ENCODE assay signal across 7 mouse cellular contexts in the genomic region with DNA sequence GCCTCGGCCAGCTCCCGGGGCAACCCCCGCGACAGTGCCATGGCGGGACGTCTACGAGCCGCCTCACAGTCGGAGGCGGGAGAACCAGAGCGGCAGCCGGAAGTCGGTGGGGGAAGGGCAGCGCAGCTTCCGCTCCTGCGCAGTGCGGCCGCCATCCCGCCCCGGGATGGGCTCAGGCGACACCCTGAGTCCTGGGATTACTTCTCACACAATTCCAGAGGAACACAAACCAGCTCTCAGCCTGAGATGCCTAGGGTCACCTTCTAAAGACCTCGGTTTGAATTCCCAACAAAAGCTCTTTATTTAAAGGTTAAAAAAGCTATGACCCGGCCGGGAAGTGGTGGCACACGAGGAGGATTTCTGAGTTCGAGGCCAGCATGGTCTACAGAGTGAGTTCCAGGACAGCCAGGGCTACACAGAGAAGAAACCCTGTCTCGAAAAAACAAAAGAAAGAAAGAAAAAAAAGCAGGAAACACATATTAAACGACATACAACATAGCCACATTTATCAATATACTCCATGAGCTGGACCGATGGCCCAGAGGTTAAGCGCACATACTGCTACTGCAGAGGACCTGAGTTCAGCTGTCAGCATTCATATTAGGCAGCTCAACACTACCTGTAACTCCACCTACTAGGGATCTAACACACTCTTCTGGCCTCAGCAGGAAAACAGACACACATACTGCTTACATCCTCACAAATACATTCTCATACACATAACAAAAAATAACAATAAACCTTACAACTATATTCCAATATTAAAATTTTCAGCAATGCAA. TPM values are rescaled to one million over a fixed set of nuclear protein-coding genes. Genes with fewer than 3 reads are reported as not detected.
DNase-seq lines count a peak whose midpoint lies in the region; ATAC-seq lines count a peak whose summit lies in the region.

No protein-coding gene starts in this region.

- H3K4me3 ChIP-seq in intestine, embryonic 16.5 days (ENCODE audit: low read length) = peak overlapping the region; percentile 98
- H3K4me3 ChIP-seq in midbrain, embryonic 11.5 days (ENCODE audit: low read depth, low read length) = peak overlapping the region; percentile 96

- H3K36me3 ChIP-seq in intestine, embryonic 16.5 days (ENCODE audit: control insufficient read depth, insufficient read depth, low read length) = 0 out of 2 replicates have a peak, but pooled peaks cover 4% of the 10 kb centered on the region
- H3K36me3 ChIP-seq in midbrain, embryonic 11.5 days (ENCODE audit: control insufficient read depth, insufficient read depth, low read length) = peaks cover 5% of the 10 kb centered on the region; the same call in 1 of the 2 replicates

- DNase-seq in adrenal gland, adult 18-20 months (ENCODE audit: low spot score in 2 of 2) = peak; percentile 93 to 95
- DNase-seq in embryo, embryonic 11 days = peak; percentile 93
- DNase-seq in gastrocnemius, postnatal 36 days = peak; percentile 86 to 95
- DNase-seq in left cerebral cortex, postnatal 36 days (ENCODE audit: low spot score in 2 of 2) = peak; percentile 93 to 94
- DNase-seq in midbrain, embryonic 11.5 days (ENCODE audit: low spot score, missing footprints) = peak; percentile 100
- peak; percentile 83 for DNase-seq in skeletal muscle tissue, adult 2 months (ENCODE audit: low read depth, low spot score)

- intact Hi-C loops in gastrocnemius, postnatal 36 days (cut with DNase I) = no loop called here
- intact Hi-C loops in left cerebral cortex, postnatal 36 days (cut with DNase I) = no loop called here

- peak; percentile 98 for ATAC-seq in intestine, embryonic 16.5 days
- ATAC-seq in midbrain, embryonic 11.5 days (ENCODE audit: low FRiP score) = peak; percentile 97

- WGBS in intestine, embryonic 16.5 days = 10% methylated on average over 30 of the region's 30 CpGs
- 9% methylated on average over 29 of the region's 30 CpGs for WGBS in midbrain, embryonic 11.5 days

- H3K9me3 ChIP-seq in intestine, embryonic 16.5 days (ENCODE audit: control insufficient read depth, low read length) = no peaks in the 10 kb centered on the region
- H3K9me3 ChIP-seq in midbrain, embryonic 11.5 days (ENCODE audit: control insufficient read depth, low read length) = no peaks in the 10 kb centered on the region

- peak overlapping the region; percentile 84 for H3K27ac ChIP-seq in intestine, embryonic 16.5 days (ENCODE audit: low read length)
- H3K27ac ChIP-seq in midbrain, embryonic 11.5 days (ENCODE audit: low read depth, low read length) = peak overlapping the region; percentile 77

- peaks cover 9% of the 10 kb centered on the region for H3K4me1 ChIP-seq in intestine, embryonic 16.5 days (ENCODE audit: control insufficient read depth, insufficient read depth, low read length)
- H3K4me1 ChIP-seq in midbrain, embryonic 11.5 days (ENCODE audit: control insufficient read depth, insufficient read depth, low read length) = peaks cover 6% of the 10 kb centered on the region; the same call in 1 of the 2 replicates

- peak overlapping the region; percentile 82 for H3K4me2 ChIP-seq in intestine, embryonic 16.5 days (ENCODE audit: low read depth, low read length)
- H3K4me2 ChIP-seq in midbrain, embryonic 11.5 days = peak overlapping the region; percentile 84

- no peaks in the 10 kb centered on the region for H3K27me3 ChIP-seq in intestine, embryonic 16.5 days (replicated peaks; ENCODE audit: control insufficient read depth, insufficient read depth, low read length)
- H3K27me3 ChIP-seq in midbrain, embryonic 11.5 days (ENCODE audit: control insufficient read depth, insufficient read depth, low read length) = no peaks in the 10 kb centered on the region

- H3K9ac ChIP-seq in intestine, embryonic 16.5 days (ENCODE audit: low read depth, low read length) = peak overlapping the region; percentile 99
- peak overlapping the region; percentile 95 for H3K9ac ChIP-seq in midbrain, embryonic 11.5 days (ENCODE audit: low read length)

RNA-seq across cellular contexts. Expression of gene Uba2, which starts 0.7 kb away (rescaled TPM):
- 10 to 100 TPM; 58.7 to 62.7 TPM for total RNA-seq in adrenal gland, adult 18-20 months (2021)
- total RNA-seq in gastrocnemius, postnatal 36 days (2021) = 10 to 100 TPM; 29.6 to 44.7 TPM
- polyA plus RNA-seq in intestine, embryonic 16.5 days (2015; fragmentation: Nextera tagmentation; extraction: Ambion mirVana) = 126 and 144 TPM in 2 replicates
- 10 to 100 TPM; 88.9 to 89.2 TPM for total RNA-seq in left cerebral cortex, postnatal 36 days (2021)
- 273 and 283 TPM in 2 replicates for polyA plus RNA-seq in midbrain, embryonic 11.5 days (2014; fragmentation: Nextera tagmentation; extraction: Ambion mirVana)

RNA-seq across cellular contexts. Expression of gene Pdcd2l, which starts 27.8 kb away (rescaled TPM):
- 10 to 100 TPM; 17.5 to 19.1 TPM for total RNA-seq in adrenal gland, adult 18-20 months (2021)
- 10 to 100 TPM; 15.3 to 18.1 TPM for total RNA-seq in gastrocnemius, postnatal 36 days (2021)
- 50.6 and 63.3 TPM in 2 replicates for polyA plus RNA-seq in intestine, embryonic 16.5 days (2015; fragmentation: Nextera tagmentation; extraction: Ambion mirVana)
- total RNA-seq in left cerebral cortex, postnatal 36 days (2021) = 10 to 100 TPM; 20.2 to 24.1 TPM
- polyA plus RNA-seq in midbrain, embryonic 11.5 days (2014; fragmentation: Nextera tagmentation; extraction: Ambion mirVana) = 63.0 and 68.3 TPM in 2 replicates

RNA-seq across cellular contexts. Expression of gene Wtip, which starts 35.6 kb away (rescaled TPM):
- total RNA-seq in adrenal gland, adult 18-20 months (2021) = 10 to 100 TPM; 17.8 to 22.0 TPM
- 1 to 10 TPM; 3.6 to 3.8 TPM for total RNA-seq in gastrocnemius, postnatal 36 days (2021)
- polyA plus RNA-seq in intestine, embryonic 16.5 days (2015; fragmentation: Nextera tagmentation; extraction: Ambion mirVana) = 3.2 and 3.4 TPM in 2 replicates
- 10 to 100 TPM; 11.6 to 12.3 TPM for total RNA-seq in left cerebral cortex, postnatal 36 days (2021)
- 2.7 and 2.9 TPM in 2 replicates for polyA plus RNA-seq in midbrain, embryonic 11.5 days (2014; fragmentation: Nextera tagmentation; extraction: Ambion mirVana)

Comparison
In these comparisons a context has a peak if more than half of its experiments do, and no peak if none do; other contexts are left out.
1. Peak in every context shown above with its lines: DNase-seq, ATAC-seq, H3K4me3 ChIP-seq and H3K27ac ChIP-seq.